Mouse (Mus musculus) lung, postnatal 25 days (tissue): ENCODE measurements around the gene Atp5f1.
"Not testable (repeated sequence)": the region's sequence is repeated elsewhere in the genome, so short reads cannot be mapped to it uniquely, and the experiment has no call there.

ENCODE experiments used
- DNase-seq: peaks from one replicate; pipeline ENCODE4 v3.0.0; 2022; ENCODE audit warnings: low spot score

Atp5f1 gene

GRCm38 (mm10) chr3:105959999-105960398 is at the start of gene Atp5f1:
TSS of gene Atp5f1 (minus strand) at chr3:105960099.
- no peak for DNase-seq

DNA sequence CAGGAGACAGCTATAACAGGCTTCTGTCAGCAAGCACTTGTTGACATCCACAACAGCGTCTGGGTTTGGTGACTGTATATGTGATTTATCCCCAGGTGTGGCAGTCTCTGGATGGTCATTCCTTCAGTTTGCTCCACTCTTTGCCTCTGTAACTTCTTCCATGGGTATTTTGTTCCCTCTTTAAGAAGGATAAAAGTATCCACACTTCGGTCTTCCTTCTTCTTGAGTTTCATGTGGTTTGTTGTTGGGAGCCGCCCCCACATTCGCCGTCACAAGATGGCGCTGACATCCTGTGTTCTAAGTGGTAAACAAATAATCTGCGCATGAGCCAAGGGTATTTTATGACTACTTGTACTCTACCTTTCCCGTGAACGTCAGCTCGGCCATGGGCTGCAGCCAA is 43.5 kb upstream of the Atp5f1 start:
- not testable (repeated sequence) for DNase-seq

DNA sequence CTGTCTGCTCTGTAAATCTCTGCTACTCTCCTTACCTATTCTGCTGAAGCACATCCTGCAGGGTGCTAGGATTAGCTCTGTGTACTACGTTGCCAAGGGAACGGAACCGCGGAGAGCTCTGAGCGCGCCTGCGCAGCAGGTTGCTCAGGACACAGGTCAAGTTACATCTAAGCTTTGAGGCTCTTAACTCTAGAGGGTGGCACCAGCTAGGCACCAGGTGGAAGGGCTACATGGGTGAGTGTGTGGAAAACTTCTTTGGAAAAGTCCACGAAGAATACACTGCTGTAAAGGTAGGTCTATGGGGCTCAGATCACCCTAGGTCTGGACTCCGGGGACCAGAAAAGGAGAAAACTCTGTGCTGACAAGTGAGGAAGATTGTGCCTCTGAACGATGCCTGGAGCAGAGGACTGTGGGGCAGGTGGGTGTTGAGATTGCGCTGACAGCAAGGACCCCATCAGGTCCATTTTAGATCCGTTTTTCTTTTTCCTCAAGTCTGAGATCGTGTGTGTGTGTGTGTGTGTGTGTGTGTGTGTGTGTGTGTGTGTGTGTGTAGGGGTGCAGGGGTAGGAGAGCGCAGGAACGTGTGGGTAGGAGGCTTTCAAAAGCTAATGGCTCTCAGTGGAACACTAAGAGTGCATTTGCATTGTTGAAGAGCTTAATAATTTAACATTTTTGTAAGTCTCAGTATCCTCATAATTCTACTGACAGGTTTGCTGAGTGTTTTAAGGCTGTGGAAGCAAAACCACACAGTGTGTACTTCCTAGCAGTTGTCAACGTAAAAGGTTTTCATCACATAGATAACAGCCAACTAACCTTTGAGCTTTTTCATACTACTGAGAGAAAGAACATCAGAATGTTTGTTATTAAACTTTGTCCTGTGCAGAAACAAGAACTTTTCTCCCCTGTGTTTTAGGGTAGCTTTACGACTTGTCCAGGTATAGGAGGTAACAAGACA is 41.8 kb upstream of the Atp5f1 start:
- peak; percentile 69 for DNase-seq

DNA sequence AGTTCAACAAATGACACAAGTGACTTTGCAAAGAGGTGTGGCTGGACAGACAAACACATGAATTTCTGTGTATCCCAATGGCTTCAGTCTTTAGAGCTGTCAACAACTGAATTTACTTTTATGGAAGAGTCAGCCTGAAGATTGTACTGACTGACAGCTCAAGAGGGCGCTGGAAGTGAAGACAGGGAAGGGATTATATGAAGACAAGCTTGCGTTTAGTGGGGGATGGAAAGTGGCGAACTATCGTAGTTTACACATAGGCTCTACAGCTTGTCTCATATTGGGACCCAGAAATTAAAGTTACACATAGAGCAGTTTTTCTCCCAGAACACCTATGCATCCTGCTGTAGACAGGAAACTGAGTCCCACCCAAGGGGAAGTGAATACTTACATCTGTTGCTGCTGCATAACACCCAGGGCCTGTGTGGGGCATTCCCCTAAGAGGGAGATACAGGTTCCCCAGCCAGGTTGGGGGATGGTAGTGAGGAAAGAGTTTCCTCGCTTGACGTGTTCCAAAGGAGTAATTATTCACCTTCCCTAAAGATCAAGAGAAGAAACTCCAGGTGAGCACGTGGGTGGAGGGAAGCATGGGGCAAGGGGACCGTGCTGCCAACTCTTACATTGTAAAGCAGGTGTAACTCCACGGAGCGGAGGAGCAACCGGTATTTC is 40.9 kb upstream of the Atp5f1 start:
- DNase-seq: no peak

DNA sequence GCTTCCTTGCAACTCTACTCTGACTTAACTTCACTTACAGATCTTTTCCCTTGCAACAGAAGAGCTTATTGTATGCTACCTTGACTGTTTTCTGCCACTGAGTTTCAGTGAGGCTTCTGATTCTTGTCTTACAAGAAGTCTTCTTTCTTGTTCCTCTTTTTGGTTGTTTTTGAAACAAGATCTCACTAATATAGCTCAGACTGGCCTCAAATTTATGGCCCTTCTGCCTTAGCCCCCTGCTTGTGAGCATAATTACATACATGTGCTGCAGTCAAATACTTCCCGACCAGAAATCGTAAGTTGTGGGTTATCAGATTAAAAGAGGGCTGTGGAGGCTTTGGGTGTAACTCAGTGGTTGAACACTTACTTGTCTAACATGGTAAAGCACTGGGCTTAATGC is 34.8 kb upstream of the Atp5f1 start:
- no peak for DNase-seq

GRCm38 (mm10) chr3:105991653-105992283 is 31.9 kb upstream of the Atp5f1 start:
- peak; percentile 63 for DNase-seq

GRCm38 (mm10) chr3:105989611-105990010 is 29.7 kb upstream of the Atp5f1 start:
- DNase-seq: not testable (repeated sequence)

DNA sequence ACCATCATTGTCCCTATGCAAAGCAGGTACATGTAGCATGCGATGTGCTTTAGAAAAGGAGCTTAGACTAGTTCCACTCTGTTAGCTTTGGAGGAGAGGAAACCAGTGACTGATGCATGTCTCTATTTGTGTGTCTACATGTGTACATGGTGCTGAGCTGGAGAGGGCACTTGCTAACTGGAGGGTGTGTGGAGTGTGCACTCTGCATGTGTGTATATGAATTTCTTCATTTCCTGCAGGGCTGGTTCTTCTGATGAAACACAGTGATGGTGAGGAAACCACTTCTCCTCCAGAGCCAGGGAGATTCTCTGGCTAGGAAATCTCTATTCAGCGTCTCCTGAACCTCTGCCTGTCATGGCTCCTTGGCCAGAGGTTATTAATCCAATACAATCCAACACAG is 14.3 kb upstream of the Atp5f1 start:
- DNase-seq: peak; percentile 11

DNA sequence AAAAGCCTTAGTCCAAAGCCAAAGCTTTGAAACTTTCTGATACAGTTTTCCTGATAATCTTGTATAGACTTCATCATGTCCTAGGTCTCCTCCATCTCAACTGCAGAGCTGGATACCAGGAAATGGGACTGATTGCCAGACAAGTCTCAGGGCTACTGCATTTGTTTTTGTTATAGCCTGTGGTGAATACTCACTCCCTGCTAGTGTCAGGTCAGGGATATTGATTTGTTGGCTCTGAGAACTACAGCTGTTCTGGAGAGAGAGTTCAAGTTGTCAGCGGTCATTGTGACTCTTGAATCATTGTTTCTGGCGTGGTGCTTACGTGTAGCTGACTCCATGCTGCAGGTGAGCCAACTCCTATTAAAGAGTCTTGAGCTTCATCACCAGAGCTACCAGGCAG is 13.5 kb upstream of the Atp5f1 start, which contains the start of gene Ovgp1:
Gene Ovgp1 (plus strand): TSS at position 301 of the 400 bp plus-strand sequence.
- no peak for DNase-seq

GRCm38 (mm10) chr3:105971831-105972446 is 12.0 kb upstream of the Atp5f1 start:
- no peak for DNase-seq

DNA sequence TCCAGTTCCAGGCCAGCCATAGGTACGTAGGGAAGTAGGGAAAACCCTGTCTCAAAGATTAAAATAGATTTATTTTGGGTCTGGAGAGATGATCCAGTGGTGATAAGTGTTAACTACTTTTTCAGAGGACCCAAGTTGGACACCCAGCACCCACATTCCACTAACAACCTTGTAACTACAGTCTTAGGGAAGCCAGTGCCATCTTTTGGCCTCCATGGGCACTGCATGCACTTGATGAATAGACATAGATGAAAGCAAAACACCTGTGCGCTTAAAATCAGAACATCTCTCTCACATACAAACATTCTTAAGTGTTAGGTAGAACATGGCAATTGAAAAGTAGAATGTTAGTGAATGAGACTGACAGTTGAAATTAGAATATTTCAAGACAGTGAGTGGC is 801 bp upstream of the Atp5f1 start:
- DNase-seq: no peak

DNA sequence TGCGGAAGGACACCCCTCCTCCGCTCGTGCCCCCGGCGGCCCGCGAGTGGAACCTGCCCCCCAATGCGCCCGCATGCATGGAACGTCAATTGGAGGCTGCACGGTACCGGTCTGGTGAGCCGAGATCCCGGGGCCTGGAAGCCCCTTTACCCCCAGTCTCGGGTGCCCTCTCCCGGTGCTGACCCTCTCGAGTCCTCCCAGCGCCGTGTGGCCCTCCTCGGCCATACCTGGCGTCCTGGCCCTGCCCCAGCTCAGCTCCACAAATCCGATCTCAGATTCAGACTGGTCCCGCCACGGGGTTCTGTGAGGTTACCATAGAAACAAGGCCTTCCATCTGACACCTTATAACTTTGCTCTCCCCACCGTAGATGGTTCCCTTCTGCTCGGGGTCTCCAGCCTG is 314 bp downstream of the Atp5f1 start:
- DNase-seq: no peak

DNA sequence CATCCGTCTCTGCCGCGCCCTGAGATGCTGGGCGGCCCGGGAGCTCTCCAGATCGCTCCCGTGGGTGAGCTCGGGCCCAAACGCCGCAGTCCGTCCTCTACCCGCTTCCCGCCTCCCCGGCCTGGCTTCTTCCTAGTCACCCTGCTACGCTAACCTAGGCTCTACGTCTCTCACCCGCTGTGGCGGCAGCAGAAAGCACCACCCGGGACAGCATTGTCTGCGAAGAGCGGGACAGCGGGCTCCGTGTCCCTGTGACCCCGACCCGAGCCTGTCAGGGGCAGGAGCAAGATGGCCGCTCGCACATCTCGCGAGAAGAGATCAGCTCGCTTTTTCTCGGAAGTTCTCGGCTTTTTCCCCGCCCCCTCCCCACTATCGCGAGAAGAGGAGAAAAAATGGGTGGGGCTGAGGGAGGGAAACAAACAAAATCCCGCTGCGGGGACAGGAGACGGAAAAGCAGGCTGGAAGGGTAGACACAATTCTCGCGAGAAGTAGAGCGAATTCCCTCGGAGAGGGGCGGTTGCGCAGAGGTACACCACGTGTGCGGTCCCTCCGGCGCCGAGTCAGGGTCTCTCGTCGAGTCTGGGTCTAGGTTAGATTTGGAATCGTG is 822 bp downstream of the Atp5f1 start, which contains the start of gene Wdr77:
Gene Wdr77 (plus strand): TSS at position 396 of the 607 bp plus-strand sequence.
- peak; percentile 97 for DNase-seq

GRCm38 (mm10) chr3:105958204-105958603 is 1.7 kb downstream of the Atp5f1 start:
- no peak for DNase-seq

- DNase-seq: no peak
These were observed 2.7 kb downstream of the Atp5f1 start for GRCm38 (mm10) chr3:105957235-105957634.

DNA sequence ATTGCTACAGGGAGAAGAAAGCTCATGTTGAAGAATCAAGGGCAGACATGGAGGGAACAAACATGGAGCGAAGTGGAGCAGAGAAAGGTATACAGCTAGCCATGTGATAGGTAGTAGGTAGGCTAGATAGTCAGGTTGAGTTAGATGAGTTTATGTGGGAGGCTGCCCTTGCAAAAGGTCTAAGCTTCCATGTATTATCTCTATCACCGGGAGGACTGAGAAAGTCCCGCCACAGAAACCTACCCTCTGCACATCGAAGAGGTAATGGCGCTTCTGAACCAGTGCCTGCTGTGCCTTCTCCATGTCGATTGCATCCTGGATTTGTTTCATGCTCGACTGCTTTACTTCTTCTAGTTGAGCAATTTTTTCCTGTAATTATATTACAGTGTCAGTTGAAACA is 8.6 kb downstream of the Atp5f1 start:
- DNase-seq: no peak

- no peak for DNase-seq
These were observed 23.8 kb downstream of the Atp5f1 start for GRCm38 (mm10) chr3:105936111-105936510.

- DNase-seq: peak; percentile 66
These were observed 24.9 kb downstream of the Atp5f1 start for GRCm38 (mm10) chr3:105935033-105935432.

DNA sequence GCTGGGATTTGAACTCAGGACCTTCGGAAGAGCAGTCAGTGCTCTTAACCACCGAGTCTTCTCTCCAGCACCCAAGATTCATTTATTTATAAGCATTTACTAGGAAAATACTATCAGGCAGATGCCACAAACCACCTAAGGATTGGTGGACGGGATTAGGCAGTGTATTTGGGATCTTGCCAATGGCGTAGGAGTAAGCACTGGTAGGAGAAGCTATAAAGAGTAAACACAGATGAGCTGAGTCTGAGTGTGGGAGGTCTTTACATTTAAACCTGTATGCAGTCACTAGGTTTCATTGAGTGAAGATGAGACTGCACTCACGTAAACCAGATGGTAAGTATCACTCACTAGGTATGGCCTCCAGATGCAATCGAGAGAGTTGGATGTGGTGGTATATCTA is 26.0 kb downstream of the Atp5f1 start:
- no peak for DNase-seq

GRCm38 (mm10) chr3:105932240-105933071 is 27.4 kb downstream of the Atp5f1 start, which contains the start of gene I830077J02Rik:
TSS of gene I830077J02Rik (minus strand) at chr3:105932664.
- peak; percentile 19 for DNase-seq

DNA sequence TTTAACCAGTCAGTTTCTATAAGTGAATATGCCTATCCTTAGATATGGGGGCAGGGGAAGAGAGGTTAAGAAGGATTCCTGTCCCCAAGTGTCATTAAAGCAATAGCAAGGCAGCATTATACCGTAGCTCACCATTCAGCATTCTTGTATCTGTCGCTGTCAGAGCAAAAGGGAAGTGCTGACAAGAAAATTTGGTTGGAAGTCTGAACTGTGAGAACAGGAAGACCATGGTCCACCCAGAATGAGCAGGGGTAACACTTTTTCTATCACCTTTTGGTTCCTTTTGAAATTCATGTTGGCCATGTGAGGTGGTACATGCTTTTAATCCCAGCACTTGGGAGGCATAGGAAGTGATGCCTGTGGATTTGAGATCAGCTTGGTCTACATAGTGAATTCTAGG is 28.8 kb downstream of the Atp5f1 start:
- DNase-seq: no peak
